Mouse (Mus musculus) retina, embryonic 14.5 days (tissue): ENCODE results near the gene Tpst1.
"Not testable (repeated sequence)": the region's sequence is repeated elsewhere in the genome, so short reads cannot be mapped to it uniquely, and the experiment has no call there.

Source experiments
- DNase-seq: peaks from one replicate; pipeline ENCODE4 v3.0.0-alpha.2; 2015; ENCODE audit warnings: low spot score

The Tpst1 gene

DNA sequence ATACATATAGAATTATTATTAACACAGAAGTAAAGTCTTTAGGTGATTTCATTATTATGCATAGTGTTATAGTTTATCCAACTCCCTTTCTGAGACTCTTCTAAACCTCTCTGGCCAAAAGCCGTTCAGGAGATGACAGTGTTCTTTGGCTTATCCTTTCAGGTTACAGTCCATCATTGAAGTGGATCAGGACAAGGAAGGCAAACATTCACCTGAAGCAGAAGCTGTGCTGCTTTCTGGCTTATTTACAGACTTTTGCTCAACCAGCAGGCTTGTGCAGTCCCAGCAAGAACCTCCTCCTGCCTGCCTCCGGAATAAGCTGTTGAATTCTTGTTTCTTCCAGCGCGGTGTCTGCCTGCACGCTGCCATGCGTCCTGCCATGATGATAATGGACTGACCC lies at the start of gene Tpst1:
TSS of gene Tpst1 (plus strand) at position 301 of the 400 bp plus-strand sequence.
- DNase-seq = no peak

DNA sequence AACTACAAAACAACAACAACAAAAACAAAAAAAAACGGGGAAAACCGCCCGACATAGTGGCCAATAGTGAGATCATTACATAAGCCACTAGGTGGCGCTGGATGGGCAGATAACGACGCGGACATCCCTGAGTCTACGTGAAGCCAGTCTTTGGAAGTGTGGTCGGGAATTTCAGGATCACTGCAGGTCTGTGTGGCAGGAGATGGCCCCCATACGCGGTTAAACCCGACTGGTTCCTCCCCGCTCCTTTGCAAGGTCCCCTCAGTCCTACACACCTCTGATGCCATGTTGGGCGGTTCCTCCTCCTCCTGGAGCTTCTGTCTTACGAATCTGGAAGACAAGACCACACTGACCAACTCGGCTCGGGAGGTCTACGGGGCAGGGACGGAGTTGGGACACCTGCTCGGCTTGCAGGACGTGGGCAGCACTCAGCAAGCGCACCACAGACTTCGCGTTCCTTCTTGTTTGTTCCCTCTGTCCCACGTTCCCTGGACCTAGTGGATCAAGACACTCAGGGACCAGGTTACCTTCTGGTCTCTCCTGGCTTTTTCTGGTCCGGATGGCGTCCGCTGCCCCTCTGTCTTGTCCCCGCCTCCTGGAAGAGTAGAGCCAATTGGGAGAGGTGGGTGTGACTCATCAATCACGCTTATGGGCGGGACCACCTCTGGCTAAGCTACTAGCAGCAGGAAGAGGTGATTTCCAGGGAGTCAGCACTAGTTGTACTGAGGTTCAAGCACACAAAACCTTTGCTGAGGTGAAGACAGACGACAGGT lies 49.2 kb upstream of the Tpst1 start:
- DNase-seq = peak; percentile 94

GRCm38 (mm10) chr5:130027134-130027533 lies 46.0 kb upstream of the Tpst1 start:
- no peak for DNase-seq

DNA sequence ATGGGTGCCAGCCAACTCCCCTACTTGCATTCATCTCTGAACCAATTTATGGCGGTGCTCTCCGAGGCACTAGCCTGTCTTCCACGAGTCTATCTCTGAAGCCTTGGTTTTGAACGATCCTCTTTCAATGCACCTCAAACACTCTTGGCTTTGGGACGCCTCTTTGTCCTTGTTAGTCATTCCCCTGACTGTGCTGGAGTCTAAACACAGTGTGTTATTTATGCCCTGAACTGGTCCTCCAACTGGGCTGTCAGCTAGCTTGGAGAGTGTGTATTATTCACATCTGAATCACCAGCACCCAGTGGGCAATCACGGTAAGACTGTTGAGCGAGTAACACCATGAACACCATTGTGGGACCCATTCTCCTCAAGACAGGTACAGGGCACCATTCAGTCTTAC lies 45.4 kb upstream of the Tpst1 start:
- DNase-seq = no peak

DNA sequence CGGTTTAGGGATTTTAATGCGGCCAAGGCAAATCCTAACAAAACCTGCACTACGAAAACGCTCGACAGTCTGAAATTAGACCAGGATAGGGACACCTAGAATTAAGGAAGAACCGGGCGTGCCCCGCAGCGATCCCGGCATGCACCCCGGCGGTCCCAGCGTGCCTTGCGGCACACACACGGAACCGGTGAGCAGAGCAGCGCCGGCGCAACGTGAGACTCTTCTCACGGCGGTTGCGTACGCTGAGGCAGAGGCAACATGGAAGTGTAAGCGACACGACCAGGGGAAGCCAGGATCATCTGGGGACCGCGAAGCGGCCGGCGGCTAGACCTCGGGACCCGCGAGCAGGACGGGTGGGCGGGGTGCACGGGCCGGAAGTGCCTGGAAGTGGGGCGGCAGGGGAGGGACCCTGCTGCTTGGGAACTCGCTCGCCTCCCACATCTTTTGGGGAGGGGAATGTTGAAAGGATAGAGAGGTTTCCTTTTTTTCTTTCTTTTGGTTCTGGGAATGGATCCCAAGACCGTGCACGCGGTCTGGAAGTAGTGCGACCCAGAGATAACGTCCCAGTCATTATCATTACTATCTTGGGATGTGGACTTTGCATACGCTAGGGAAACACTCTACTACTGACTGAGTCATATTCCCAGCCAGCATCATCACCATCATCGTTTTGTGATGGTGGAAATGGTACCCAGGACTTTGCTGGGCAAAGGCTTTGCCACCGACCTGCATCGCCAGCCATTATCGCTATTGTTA lies 43.8 kb upstream of the Tpst1 start, which contains the start of the genes Asl and Crcp:
TSS of gene Asl (minus strand) at position 106 of the 756 bp plus-strand sequence.
TSS of gene Crcp (plus strand) at position 149 of the 756 bp plus-strand sequence.
- peak; percentile 81 for DNase-seq

DNA sequence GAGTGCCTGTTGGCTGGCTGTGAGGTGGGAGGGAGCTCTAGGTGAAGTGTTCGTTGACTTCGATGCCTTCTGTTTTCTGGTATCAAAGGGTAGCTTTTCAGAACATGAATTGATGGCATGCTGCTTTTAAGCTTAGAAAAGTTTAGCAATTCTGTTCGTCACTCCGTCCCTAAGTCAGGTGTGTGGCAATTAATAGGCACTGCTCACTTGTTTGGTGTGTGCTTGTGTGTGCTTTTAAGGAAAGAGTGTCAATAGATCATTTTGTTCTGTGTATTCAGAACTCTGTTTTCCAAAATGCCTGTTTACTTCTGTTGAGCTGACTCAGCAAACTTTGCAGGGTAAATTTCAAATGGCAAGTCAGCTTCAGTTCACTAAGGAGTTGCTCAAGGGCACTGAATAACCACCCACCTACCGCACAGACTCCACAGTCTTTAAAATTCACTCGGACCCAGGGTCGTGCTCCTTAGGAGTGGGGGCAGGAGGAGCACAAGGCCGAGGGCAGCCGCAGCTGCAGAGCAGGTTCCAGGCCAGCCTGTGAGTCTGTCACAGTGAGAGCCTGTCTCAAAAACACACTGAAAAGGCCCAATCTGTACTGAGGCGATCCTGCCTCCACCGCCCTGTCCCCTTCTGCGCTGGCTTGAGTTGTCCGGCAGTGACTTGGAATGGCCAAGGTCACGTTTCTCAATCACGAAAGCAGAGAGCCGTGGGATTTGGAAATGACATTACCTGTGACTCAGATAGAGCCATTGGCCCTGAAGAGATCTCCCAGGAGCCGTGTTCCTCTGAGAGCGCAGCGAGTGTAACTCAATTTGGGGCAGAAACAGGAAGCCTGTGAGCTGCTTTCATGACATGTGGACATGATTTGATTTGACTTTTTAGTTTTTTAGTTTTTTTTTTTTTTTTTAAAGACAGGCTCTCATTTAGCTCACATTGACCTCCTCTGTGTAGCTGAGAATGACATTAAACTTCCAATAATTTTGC lies 41.4 kb upstream of the Tpst1 start:
- DNase-seq = no peak

GRCm38 (mm10) chr5:130033869-130034268 lies 39.3 kb upstream of the Tpst1 start:
- no peak for DNase-seq

DNA sequence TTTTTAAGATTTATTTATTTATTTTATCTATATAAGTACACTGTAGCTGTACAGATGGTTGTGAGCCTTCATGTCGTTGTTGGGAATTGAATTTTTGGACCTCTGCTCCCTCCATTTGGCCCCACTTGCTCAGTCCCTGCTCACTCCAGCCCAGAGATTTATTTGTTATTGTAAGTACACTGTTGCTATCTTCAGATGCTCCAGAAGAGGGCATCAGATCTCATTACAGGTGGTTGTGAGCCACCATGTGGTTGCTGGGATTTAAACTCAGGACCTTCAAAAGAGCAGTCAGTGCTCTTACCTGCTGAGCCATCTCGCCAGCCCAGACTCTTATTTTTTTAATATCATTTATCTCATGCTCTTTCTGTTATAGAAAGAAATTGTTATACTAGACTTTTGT lies 36.8 kb upstream of the Tpst1 start:
- DNase-seq = not testable (repeated sequence)

DNA sequence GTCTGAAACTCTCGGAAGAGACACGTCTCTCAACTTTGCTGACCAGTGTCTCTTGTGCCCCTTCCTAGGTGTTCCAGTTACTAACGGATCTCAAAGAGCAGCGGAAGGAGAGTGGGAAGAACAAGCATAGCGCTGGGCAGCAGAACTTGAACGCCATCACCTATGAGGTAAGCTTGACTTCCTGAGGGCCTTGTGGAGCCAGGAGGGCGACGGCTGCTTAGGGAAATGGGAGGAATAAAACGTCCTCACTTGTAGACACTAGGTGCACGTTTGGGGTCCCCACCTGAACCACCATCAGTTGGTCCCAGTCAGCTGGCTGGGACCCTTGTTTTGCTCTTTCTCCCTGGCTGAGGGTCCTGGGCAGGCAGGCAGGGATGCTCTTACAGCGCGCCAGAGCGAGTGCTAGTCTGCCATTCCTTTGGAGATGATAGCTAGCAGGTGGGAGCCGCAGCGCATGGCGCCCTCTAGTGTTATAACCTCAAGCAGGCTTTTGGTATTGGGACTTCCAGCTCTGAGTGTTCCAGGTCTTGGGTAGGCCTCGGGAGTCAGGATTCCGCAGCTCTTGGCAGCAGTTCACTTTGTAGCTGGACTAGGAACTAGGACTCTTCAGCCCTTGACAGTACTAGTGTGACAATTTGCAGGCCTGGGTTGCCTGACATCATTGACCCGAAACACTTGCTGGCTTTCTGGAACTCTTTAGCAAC lies 35.2 kb upstream of the Tpst1 start:
- peak; percentile 83 for DNase-seq

DNA sequence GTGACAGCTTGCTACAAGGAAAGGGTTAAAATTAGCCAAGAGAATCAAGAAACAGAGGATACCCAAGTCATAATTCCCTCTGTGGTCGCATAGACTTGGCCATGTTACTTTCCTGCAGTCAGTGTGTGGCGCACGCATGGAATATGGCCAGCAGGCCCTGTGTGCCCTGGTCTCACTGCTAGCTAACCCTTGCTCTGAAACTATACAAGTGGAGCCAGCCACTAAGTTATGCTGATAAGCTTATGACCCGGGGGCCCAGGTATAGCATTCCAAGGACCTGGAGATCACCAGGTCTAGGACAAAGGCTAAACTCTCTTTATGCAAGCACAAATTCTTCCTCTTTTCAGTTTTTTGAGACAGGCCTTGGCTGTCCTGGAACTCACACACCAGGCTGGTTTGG lies 32.3 kb upstream of the Tpst1 start:
- no peak for DNase-seq

DNA sequence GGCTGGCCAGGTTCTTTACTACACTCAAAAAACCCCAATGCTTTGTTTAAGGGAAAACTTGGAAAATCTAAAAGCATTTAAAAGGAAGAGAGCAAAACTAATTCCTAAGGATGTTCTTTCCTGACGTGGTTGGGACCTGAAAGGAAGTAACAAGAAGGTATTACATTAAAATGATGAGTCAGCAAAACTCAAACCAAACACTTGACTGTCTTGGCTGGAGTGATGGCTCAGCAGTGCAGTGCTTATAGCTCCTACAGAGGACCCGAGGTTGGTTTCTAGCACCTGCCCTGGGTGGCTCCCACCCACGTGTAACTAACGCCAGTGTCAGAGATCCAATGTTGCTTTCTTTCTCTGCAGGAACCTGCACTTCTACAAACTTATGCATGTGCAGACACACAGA lies 31.9 kb upstream of the Tpst1 start:
- no peak for DNase-seq

GRCm38 (mm10) chr5:130043741-130044140 lies 29.4 kb upstream of the Tpst1 start:
- DNase-seq = no peak

DNA sequence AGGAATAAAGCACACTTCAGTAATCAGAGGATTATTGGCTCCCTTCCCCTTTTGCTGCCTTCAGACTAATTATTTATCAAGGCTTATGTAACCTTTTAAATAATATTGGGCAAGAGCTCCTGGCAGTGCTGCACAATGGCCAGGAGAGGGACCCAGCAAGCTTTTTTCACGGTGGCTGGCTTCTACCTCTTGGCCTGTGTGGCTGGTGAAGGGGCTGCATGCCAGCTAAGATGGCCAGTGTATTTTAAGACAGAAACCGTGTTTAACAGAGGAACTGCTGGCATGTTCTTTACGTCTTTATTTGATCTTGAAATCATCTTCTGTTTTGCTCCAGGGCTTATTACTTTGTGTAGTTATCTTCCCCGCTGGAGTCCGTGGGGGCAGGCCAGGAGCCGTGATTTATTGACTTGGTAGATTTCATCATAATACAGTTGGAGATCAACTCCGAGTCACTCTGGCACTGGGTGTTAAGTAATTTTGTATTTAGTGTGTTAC lies 28.9 kb upstream of the Tpst1 start:
- peak; percentile 33 for DNase-seq

- no peak for DNase-seq
Measured at GRCm38 (mm10) chr5:130046100-130046499, 27.0 kb upstream of the Tpst1 start.

DNA sequence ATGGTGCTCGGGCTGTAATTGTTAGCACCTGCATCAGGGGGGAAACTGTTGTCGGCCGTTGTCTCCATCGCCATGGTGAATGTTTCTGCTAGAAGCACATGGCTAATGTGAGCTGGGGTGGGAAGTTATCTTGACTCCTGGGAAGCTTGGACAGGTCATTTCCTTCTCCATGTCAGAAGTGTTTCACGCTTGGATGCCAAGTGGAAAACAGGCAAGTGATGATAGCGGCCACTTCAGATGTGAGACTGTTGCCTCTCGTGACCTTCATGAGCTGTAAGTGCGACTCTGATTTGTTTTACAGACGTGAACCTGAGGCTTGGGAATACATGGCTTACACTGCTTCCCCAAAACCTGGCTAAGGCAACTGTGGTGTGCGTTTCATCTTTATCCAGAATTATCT lies 26.5 kb upstream of the Tpst1 start:
- DNase-seq = no peak

GRCm38 (mm10) chr5:130047013-130047412 lies 26.1 kb upstream of the Tpst1 start:
- no peak for DNase-seq

GRCm38 (mm10) chr5:130048786-130049520 lies 24.2 kb upstream of the Tpst1 start:
- DNase-seq = peak; percentile 25

DNA sequence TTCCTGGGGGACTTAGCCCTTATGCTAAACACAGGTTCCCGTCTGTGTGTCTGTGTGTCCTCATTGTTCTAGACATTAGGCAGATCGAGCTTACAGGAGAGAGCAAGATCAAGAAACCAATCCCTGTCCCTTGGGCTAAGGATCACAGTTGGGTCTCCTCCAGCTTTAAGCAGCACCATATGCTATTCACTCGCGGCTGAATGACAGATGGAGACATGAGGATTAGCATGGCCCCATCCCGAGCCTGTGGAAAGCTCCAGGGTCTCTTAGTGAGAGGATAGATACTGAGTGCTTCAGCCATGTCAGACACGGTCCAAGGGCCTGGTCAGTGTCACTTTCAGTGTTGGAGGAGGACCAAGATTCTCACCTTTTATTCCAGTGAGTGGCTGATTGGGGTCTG lies 22.7 kb upstream of the Tpst1 start:
- DNase-seq = peak; percentile 62

DNA sequence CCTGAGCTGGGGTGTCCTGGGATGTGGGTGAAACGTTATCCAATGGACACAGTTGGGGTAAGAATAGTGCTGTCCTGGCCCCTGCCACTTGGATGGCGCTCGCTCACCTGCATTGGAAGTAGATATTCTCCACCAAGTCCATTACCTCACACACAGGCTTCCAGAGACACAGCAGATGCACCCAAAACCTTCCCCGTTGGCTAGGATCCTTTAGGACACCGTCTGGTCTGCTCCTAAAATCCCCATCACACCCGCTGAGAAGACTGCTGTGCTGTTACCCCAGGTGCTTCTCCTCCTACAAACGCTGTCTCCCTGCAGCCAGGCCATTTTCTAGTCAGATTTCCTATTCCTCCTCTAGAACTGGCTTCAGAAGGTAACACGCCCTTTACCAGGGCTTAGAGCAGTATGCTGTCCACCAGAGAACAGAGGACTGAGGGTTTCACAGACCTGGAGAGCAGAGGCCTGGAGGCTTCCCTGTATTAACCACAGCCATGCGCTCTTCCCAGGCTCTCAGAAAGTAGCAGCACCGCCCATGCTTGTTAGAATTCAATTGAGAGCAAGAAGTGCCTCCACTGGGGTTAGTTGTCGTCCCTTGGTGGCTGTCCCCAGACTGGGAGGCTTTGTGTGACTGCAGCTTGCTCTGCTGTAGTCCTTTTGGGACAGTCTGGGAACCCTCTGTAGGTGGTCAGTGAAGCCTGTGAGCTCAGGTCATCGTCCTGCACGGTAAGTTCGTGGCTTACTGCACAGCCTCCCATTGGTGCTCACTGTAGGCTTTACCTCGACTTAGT lies 21.9 kb upstream of the Tpst1 start:
- no peak for DNase-seq

GRCm38 (mm10) chr5:130052510-130052909 lies 20.6 kb upstream of the Tpst1 start:
- no peak for DNase-seq
